Mouse (Mus musculus) frontal cortex, adult 2 months (tissue): ENCODE results near the gene Snx17. TPM values are rescaled to one million over a fixed set of nuclear protein-coding genes. Genes with fewer than 3 reads are reported as not detected.
"Not testable (repeated sequence)": the region's sequence is repeated elsewhere in the genome, so short reads cannot be mapped to it uniquely, and the experiment has no call there.

Source experiments
- DNase-seq, 2 experiments: peaks; one replicate each; pipeline ENCODE4 v3.0.0; 2022; ENCODE audit warnings: low spot score in 1 of 2; ENCODE audit errors: extremely low spot score in 1 of 2
- polyA plus RNA-seq: library from polyadenylated mRNA; depleted of rRNA; stranded (reverse); fragments of >200 nt; gene quantifications from 2 replicates; pipeline ENCODE4 v1.2.3, GENCODE M21; 2012

The Snx17 gene
- polyA plus RNA-seq, 1 experiment: 89.2 TPM

GRCm38 (mm10) chr5:31195671-31196070, 2.6 kb downstream of the Snx17 start:
- no peak for DNase-seq

GRCm38 (mm10) chr5:31196207-31196606, 3.2 kb downstream of the Snx17 start:
- no peak for DNase-seq

- DNase-seq: no peak
Measured at GRCm38 (mm10) chr5:31197072-31197471, 4.0 kb downstream of the Snx17 start.

GRCm38 (mm10) chr5:31198170-31198569, 5.1 kb downstream of the Snx17 start:
- DNase-seq: no peak

GRCm38 (mm10) chr5:31198616-31199320, 5.7 kb downstream of the Snx17 start:
- DNase-seq: no peak

GRCm38 (mm10) chr5:31199321-31199892, 6.4 kb downstream of the Snx17 start:
- no peak for DNase-seq

- no peak for DNase-seq
Measured at GRCm38 (mm10) chr5:31199893-31200292, 6.9 kb downstream of the Snx17 start.

- DNase-seq: no peak
Measured at GRCm38 (mm10) chr5:31200327-31200768, 7.3 kb downstream of the Snx17 start.

GRCm38 (mm10) chr5:31201042-31201741, 8.2 kb downstream of the Snx17 start:
- no peak for DNase-seq

- peak; percentile 98 to 99 for DNase-seq
Measured at GRCm38 (mm10) chr5:31201742-31202590, 8.9 kb downstream of the Snx17 start, which contains the start of gene Zfp513. TSS of gene Zfp513 (minus strand) at chr5:31202303.

GRCm38 (mm10) chr5:31202933-31203332, 9.9 kb downstream of the Snx17 start:
- DNase-seq: no peak

- no peak for DNase-seq
Measured at GRCm38 (mm10) chr5:31203866-31204265, 10.8 kb downstream of the Snx17 start.

GRCm38 (mm10) chr5:31204421-31204820, 11.4 kb downstream of the Snx17 start:
- DNase-seq: no peak

GRCm38 (mm10) chr5:31216554-31216953, 23.5 kb downstream of the Snx17 start:
- not testable (repeated sequence) for DNase-seq

GRCm38 (mm10) chr5:31218294-31218693, 25.3 kb downstream of the Snx17 start:
- DNase-seq: no peak

GRCm38 (mm10) chr5:31219070-31219469, 26.0 kb downstream of the Snx17 start:
- DNase-seq: no peak

GRCm38 (mm10) chr5:31219474-31219873, 26.4 kb downstream of the Snx17 start:
- DNase-seq: no peak

GRCm38 (mm10) chr5:31219911-31220447, 27.0 kb downstream of the Snx17 start:
- peak in 1 of 2 experiments; percentile 50 for DNase-seq

- DNase-seq: peak; percentile 87 to 96
Measured at GRCm38 (mm10) chr5:31220448-31221303, 27.6 kb downstream of the Snx17 start, which contains the start of gene Ppm1g. TSS of gene Ppm1g (minus strand) at chr5:31220687.
